Mouse (Mus musculus) gastrocnemius, adult 2 months (tissue): ENCODE data around the gene Smpd3. TPM values are rescaled to one million over a fixed set of nuclear protein-coding genes. Genes with fewer than 3 reads are reported as not detected.

Experiments
- DNase-seq: peaks from one replicate; pipeline ENCODE4 v3.0.0; 2022
- H3K27ac ChIP-seq: fragments of 200-600 bp; 2 replicates; pipeline ENCODE4 v1.8.1; 2022; ENCODE audit warnings: mild to moderate bottlenecking
- H3K4me3 ChIP-seq: fragments of 200-600 bp; 2 replicates; pipeline ENCODE4 v1.8.1; 2022; ENCODE audit warnings: mild to moderate bottlenecking, moderate library complexity
- CTCF ChIP-seq: fragments of 200-600 bp; IDR thresholded peaks from 2 replicates; pipeline ENCODE4 v1.8.1; 2022; ENCODE audit warnings: antibody characterized with exemption, mild to moderate bottlenecking, moderate library complexity
- intact Hi-C: fragments of 180-260 bp; cut with DNase I; formaldehyde crosslinking; loops from one replicate; pipeline ENCODE4 v1.15.1; 2025
- total RNA-seq, 2 experiments: library from RNA; stranded (reverse); gene quantifications; 2 replicates each; pipeline ENCODE4 v1.2.3; 2021

Gene Smpd3
- total RNA-seq, 2 experiments from 2014 or later = 0.79 to 1.9 TPM

DNA sequence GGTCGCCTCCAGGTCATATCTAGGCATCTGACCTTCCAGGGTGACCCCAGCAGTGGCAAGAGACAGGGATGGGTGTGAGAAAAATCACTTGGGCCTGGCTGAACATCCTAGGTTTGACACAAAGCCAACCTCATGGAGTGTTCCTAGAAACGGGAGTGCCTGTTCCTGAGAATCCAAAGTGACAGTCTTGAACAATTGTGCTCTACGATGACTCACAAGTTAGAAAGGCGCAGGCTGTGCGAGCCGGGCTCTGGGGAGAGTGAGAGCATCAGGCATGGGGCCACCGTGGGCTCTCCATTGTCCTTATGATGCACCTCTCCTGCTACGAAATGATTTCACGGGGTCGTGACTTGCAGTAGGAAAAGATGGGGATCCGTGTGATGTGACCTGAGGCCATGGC is 11.6 kb upstream of the Smpd3 start:
- intact Hi-C loops = no loop called here
- Histone ChIP-seq H3K27ac (no peak overlapping the region), H3K4me3 (no peak overlapping the region)
- TF ChIP-seq CTCF = no peak
- DNase-seq = peak; percentile 39

DNA sequence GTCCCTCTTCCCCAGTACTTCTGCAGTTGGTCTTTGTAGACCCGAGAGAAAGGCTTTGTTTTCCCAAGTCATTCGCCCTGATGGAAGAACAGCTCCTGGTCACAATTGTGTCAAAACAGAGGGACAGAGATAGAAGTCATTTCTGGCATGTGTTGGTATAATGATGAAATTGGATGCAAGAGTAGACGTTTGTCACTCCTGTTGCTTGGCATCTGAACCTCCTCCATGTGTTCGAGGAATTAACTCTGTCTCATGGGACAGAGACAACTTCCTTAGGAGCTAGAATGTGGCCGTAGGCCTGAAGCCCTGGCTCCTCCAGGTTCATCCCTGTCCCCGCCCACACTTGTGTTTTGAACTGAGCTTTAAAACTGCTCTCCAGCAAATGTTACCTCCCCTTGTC is 8.3 kb upstream of the Smpd3 start:
- no peak overlapping the region for H3K4me3 ChIP-seq
- no peak overlapping the region for H3K27ac ChIP-seq
- TF ChIP-seq CTCF = no peak
- no peak for DNase-seq
- intact Hi-C loops = no loop called here

DNA sequence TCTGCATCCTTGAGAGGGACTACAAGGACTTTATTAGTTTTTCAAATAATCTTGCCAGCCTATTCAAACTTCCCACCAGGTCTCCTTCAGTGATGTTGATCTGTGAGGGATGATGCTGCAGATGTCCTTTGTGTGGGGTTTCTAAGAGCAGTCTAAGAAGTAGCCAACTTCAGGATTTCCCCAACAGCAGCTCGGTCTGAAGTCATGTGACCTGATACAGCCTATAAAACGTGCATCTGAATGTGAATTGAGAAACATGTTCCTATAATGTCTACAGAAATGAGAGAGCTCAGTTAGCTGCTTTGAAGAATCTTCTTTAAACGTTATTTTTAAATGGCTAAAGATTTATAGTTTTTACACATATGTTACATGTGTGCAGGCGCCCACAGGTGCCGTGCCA is 5.7 kb upstream of the Smpd3 start:
- no peak for TF ChIP-seq CTCF
- Histone ChIP-seq H3K27ac (no peak overlapping the region), H3K4me3 (no peak overlapping the region)
- intact Hi-C loops = no loop called here
- no peak for DNase-seq

DNA sequence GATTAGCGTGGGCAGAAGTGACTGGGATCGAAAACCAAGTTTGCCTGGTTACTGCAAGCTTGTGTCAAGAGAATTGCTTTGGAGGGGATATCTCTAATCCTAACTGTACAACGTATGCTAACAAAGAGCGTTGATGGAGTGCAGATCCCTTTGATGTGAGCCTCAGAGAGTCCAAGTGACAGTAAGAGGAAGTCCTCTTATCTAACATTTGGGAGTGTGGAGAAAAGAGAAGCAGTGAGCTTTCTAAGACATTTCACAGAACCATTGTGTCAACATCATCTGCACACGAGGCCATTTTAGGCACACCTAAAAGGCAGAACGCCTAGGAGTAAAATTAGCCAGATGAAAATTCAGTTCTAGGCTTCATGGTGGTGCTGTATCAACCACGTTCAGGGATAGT is 5.0 kb upstream of the Smpd3 start:
- intact Hi-C loops = no loop called here
- no peak for DNase-seq
- no peak overlapping the region for H3K4me3 ChIP-seq
- TF ChIP-seq CTCF = no peak
- no peak overlapping the region for H3K27ac ChIP-seq

DNA sequence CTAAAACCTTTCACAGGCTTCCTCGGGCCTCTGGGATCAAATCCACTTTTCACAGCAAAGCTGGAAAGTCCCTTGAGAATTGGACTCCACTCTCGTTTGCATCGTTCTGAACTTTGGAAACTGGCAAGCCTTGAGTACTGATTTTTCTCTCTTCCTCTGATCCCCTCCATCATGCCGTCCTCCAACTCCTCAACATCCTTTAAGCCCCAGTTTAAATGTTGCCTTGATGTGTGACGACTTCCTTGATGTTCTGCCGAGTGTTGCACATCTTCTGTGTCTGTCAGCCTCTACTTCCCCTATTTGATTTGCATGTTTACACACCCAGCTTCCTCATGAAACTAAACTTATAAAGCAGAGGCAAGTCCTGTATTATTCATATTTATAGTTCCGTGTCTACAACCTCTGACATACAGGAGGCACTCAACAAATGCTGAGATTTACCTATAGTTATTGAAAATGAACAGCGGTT is 987 bp upstream of the Smpd3 start:
- peak overlapping the region; percentile 73 for H3K27ac ChIP-seq
- peak overlapping the region; percentile 82 for H3K4me3 ChIP-seq
- no peak for TF ChIP-seq CTCF
- intact Hi-C loops = loop anchor here (5.0 kb wide), 1 partner anchor 64 kb away; no protein-coding TSS in a partner anchor
- no peak for DNase-seq

DNA sequence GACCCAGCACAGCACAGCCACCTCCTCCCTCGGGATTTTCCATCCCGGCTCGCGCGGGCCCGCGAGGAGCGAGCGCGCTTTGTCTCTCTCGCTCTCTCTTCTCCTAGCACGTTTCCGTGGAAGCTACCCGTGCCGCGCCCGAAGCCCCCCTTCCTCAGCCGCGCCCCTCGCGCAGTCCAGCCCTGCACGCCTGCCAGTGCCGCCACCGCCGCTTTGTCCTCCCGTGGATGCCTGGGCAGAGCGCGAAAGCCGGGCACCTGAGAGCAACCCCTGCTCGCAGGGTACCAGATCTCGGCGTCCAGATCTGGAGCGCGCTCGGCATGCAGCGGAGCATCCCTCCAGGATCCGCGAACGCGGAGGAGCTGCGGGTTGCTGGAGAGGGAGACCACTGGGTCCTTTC is 1.2 kb downstream of the Smpd3 start:
- DNase-seq = peak; percentile 26
- intact Hi-C loops = loop anchor here (5.0 kb wide), 1 partner anchor 66 kb away; no protein-coding TSS in a partner anchor
- TF ChIP-seq CTCF = no peak
- no peak overlapping the region for H3K27ac ChIP-seq
- H3K4me3 ChIP-seq = peak overlapping the region; percentile 82

DNA sequence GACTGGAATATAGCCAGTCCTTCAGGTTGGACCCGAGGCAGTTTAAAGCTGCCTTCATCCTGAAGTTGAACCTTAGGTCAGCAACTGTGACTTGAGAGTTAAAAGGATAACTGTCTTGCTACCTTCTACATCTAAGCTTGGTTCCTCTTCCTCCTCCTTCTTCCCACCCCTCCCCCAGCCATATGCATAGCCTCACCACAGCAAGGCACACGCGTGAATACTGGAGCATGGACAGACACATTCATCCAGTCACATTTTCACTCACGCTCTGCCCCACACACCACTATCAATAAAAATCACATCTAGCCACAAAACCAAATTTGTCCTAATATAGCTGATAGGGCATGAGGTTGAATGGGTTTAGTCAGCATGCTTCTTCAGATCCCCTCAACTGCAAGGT is 1.8 kb downstream of the Smpd3 start:
- intact Hi-C loops = loop anchor here (5.0 kb wide), 1 partner anchor 66 kb away; no protein-coding TSS in a partner anchor
- TF ChIP-seq CTCF = no peak
- Histone ChIP-seq H3K27ac (no peak overlapping the region), H3K4me3 (peak overlapping the region; percentile 82)
- no peak for DNase-seq

DNA sequence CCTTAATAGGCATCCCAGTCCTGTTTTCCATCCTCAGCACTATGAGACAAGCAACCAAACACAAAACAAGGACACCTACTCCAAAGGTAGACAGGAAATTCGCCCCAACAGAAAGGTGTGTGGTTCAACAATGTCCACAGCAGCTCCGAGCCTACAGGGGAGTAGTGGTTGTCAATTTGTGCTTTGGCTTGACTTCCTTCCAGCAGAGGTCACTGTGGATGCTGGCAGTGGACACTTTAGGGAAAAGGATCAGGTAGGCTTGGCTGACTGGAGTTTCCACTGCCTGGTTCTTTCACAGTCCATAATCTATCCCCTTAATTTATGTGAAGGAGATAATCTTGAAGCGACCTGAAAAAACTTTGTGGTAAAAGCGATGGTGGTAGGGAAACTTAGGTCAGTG is 2.6 kb downstream of the Smpd3 start:
- intact Hi-C loops = loop anchor here (5.0 kb wide), 1 partner anchor 67 kb away; no protein-coding TSS in a partner anchor
- no peak for DNase-seq
- H3K4me3 ChIP-seq = no peak overlapping the region
- TF ChIP-seq CTCF = peak; percentile 30
- H3K27ac ChIP-seq = no peak overlapping the region

DNA sequence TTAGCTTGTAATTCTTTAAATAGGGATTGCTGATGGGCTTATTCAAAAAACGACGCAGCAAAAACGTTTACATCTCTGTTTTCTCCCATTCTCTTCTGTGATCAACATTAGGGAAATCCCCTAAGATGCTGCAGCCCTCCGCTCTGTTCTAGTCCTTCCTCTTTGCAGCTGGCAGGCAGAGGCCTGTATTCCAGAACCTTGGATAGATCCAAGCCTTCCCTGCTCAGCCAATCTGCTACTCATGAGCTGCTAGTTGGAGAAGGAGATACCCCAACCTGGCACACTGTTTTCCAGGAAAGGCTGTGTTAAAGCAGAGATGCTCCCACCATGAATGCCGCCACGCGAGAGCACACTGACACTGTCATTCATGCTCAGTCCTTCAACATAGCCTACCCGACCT is 4.4 kb downstream of the Smpd3 start:
- no peak for DNase-seq
- intact Hi-C loops = no loop called here
- Histone ChIP-seq H3K27ac (no peak overlapping the region), H3K4me3 (no peak overlapping the region)
- no peak for TF ChIP-seq CTCF

DNA sequence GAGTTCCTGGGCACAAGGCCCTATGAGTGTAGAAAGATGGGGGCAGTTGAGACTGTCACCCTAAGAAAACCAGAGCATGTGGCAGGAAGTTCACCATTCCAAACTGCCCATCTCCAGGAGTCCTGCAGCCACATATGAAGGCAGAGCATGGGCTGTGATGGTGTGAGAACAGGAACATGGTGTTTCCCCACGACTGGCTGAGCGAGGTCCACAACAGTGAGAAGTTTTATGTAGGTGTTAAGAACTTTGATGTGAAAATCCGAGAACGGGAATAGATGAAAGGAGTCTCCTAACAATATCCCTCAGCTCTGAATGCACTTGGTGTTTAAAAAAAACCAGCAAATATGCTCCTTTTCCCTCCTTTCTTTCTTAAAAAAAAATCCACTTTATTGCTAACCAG is 5.3 kb downstream of the Smpd3 start:
- TF ChIP-seq CTCF = no peak
- no peak for DNase-seq
- Histone ChIP-seq H3K27ac (no peak overlapping the region), H3K4me3 (no peak overlapping the region)
- intact Hi-C loops = no loop called here

DNA sequence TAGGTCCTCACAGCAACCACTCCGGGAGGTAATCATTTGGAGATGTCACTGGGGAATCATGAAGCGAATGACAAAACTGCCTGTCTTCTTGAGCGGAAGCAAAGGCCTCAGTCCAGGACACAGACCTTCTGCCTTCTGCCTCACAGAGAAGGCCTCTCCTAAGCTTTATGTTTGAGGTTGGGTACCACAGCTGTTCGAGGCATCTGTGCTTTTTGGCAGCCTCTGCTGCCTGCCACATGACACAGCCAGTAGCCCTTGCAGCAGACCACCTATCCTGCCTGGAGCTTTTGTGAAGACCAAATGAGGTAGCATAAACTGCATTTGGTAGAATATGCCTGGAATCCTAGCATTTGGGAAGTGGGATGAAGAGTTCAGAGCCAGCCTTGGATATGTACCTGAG is 11.2 kb downstream of the Smpd3 start:
- no peak for DNase-seq
- Histone ChIP-seq H3K4me3 (no peak overlapping the region), H3K27ac (no peak overlapping the region)
- no peak for TF ChIP-seq CTCF
- intact Hi-C loops = no loop called here

DNA sequence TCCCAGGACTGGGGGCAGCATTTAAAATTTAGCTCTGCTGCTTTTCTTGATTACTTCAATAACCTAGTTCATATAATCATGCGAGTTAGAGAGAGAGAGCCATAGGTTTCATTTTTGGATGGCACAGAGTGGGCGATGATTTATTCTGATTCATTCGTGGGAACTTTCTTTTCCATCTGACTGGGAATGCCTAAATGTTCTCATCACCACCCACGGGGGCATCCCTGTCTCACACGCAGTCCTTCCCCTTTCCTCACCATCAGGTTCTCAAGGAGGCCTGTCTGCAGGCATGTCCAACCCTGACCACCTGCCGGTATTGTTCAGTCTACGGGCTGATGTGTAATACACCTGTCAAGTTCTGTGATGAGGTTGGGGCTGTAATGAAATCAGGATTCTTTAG is 16.4 kb downstream of the Smpd3 start:
- intact Hi-C loops = no loop called here

DNA sequence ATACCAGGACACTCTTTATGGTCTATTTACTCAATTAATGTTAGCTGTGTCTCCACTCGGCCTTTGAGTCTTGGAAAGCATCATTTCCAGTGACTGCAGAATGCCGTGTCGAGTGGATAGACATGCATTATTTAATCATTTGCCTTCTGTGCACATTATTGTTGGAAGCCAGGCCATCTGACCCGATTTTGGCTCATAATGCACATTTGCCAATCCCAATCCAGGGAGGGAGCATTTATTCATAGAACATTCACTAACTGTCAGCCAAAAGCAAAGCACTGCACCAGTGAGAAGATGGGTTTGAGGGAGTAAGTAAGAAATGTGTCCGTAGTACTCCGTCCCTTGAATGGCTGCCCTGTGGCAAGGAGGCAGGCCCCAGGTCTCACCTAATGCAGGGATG is 17.8 kb downstream of the Smpd3 start:
- Histone ChIP-seq H3K4me3 (no peak overlapping the region), H3K27ac (no peak overlapping the region)
- no peak for DNase-seq
- intact Hi-C loops = no loop called here
- TF ChIP-seq CTCF = no peak

More for the DNA sequence above, 16.4 kb downstream of the Smpd3 start:
- H3K27ac ChIP-seq = no peak overlapping the region
- no peak for DNase-seq
- TF ChIP-seq CTCF = no peak
- no peak overlapping the region for H3K4me3 ChIP-seq

DNA sequence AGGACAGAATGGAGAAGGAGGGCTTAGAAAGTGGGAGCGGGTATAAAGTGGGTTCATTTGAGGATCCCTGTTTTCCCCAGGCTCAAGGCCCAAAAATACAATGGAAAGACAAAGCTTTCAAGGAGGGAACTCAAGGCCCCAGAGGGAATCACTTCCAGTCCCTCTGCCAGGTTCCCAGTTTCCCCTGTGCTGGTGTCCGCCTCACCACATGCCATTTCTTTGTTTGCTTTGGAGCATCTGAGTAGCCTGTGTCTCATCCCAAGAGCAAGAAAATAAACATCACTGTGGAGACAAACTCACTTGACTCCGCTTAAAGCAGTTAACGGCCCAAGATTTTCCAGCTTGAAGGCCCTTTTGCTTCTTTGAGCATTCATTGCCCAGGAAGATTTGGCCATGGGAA is 20.7 kb downstream of the Smpd3 start:
- H3K4me3 ChIP-seq = no peak overlapping the region
- intact Hi-C loops = no loop called here

DNA sequence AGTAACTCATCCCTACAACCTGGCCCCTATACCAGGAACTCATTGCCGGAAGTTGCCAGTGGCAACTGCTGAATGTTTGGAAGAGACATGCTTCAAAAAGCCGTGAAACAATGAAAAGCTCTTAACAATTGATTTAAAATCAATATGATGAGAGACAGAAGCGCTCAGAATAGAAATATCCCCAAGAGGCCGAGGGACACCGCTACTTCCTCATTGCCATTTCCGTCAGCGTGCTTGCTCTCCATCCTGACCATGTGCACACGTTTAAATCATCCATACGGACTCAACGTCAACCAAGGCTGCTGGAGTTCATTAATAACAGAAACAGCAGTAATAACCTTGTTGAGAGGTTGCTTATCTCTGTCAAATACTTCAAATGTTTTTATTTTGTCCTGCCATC is 21.3 kb downstream of the Smpd3 start:
- Histone ChIP-seq H3K27ac (no peak overlapping the region), H3K4me3 (no peak overlapping the region)
- TF ChIP-seq CTCF = no peak
- no peak for DNase-seq
- intact Hi-C loops = no loop called here

More for the DNA sequence above, 20.7 kb downstream of the Smpd3 start:
- no peak for TF ChIP-seq CTCF
- DNase-seq = no peak
- no peak overlapping the region for H3K27ac ChIP-seq
